Mouse (Mus musculus) neural tube, embryonic 12.5 days (tissue): ENCODE measurements at regions not wholly inside any gene's neighbourhood (a gene's known extent, or its start where the extent isn't known, plus 50 kb on each side); places are given as distances from the start of the nearest gene placed in this dataset. TPM values are rescaled to one million over a fixed set of nuclear protein-coding genes. Genes with fewer than 3 reads are reported as not detected.

Experiments used
- ATAC-seq: fragments of 200-750 bp; cut with Nextera tagmentation; 2 replicates; pipeline ENCODE4 v1.8.0; 2017; ENCODE audit warnings: low read depth, mild to moderate bottlenecking, moderate TSS enrichment, moderate library complexity; ENCODE audit not compliant: low FRiP score
- H3K27ac ChIP-seq: fragments of 300-500 bp; sonication (generic); 2 replicates; pipeline ENCODE4 v1.5.1; 2016
- H3K27me3 ChIP-seq: fragments of 300-500 bp; sonication (generic); replicated peaks from 2 replicates; pipeline ENCODE4 v1.6.1; 2016; ENCODE audit warnings: mild to moderate bottlenecking
- H3K36me3 ChIP-seq: fragments of 300-500 bp; sonication (generic); 2 replicates; pipeline ENCODE4 v1.6.1; 2016; ENCODE audit warnings: mild to moderate bottlenecking
- H3K4me1 ChIP-seq: fragments of 300-500 bp; sonication (generic); 2 replicates; pipeline ENCODE4 v1.6.1; 2016
- H3K4me2 ChIP-seq: fragments of 300-500 bp; sonication (generic); replicated peaks from 2 replicates; pipeline ENCODE4 v1.6.1; 2016; ENCODE audit warnings: mild to moderate bottlenecking
- H3K4me3 ChIP-seq: fragments of 300-500 bp; sonication (generic); 2 replicates; pipeline ENCODE4 v1.5.1; 2016
- H3K9ac ChIP-seq: fragments of 300-500 bp; sonication (generic); 2 replicates; pipeline ENCODE4 v1.6.1; 2016; ENCODE audit warnings: mild to moderate bottlenecking
- H3K9me3 ChIP-seq: fragments of 300-500 bp; sonication (generic); 2 replicates; pipeline ENCODE4 v1.6.1; 2016; ENCODE audit warnings: mild to moderate bottlenecking
- WGBS: fragments of 180-500 bp; shearing (Covaris S2); methylation state at CpG from one replicate; pipeline ENCODE4 v1.1.7; 2016; 5-methylcytosine and 5-hydroxymethylcytosine counted together
- microRNA-seq: library from miRNA; unstranded; fragments of <30 nt; microRNA quantifications from one replicate; pipeline ENCODE4, GENCODE M21; 2017

DNA sequence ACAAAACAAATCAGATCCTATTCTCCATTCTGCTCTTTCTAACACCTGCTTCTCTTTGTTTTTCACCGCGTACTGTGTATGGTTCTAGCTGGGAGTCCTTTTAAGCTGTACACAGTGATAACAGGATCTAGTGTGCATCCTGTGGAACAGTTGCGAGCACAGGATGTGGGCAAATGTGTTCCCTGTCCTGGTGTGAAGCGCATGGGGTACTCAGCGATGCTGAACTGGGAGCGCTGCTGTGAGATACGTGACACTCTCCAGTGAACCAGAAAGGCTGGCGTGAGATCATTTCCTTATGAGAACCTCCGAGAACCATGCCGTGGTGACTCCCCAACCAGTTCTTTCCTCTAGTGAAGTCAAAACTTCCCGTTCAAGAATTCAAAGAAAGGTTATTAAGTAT is 72.6 kb upstream of the Kif2a start:
- no peak overlapping the region for H3K9ac ChIP-seq
- H3K27me3 ChIP-seq = no peaks in the 10 kb centered on the region
- no peaks in the 10 kb centered on the region for H3K36me3 ChIP-seq
- 80% methylated on average over 11 of the region's 11 CpGs for WGBS
- no peak overlapping the region for H3K4me2 ChIP-seq
- no peak for ATAC-seq
- no peak overlapping the region for H3K27ac ChIP-seq
- no peaks in the 10 kb centered on the region for H3K4me1 ChIP-seq
- H3K4me3 ChIP-seq = no peak overlapping the region
- H3K9me3 ChIP-seq = no peaks in the 10 kb centered on the region

- Histone ChIP-seq H3K27me3 (no peaks in the 10 kb centered on the region), H3K4me2 (no peak overlapping the region), H3K4me3 (no peak overlapping the region), H3K9ac (no peak overlapping the region), H3K27ac (no peak overlapping the region), H3K9me3 (no peaks in the 10 kb centered on the region), H3K4me1 (no peaks in the 10 kb centered on the region), H3K36me3 (no peaks in the 10 kb centered on the region)
- WGBS = 89% methylated on average over 2 of the region's 2 CpGs
- ATAC-seq = no peak
Observed at GRCm38 (mm10) chr13:107093683-107094082, 71.8 kb upstream of the Kif2a start.

DNA sequence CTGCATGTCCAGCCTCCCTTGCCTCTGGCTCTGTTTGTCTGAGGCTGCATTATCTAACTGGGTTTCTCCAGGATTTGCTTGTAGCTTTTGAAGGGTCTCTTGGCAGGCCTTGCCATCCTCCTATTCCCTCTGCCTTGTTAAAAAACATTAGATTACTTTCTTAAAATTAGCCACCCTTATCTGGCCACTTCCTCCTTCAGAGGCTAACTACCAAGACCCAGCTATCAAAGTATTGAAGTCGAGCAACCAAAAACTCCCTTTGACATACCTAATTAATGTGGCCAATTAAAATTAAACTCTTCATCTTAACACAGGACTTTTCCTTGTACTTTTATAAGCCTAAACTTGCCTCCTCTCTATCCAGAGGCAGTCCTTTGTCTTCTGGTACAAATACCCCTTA is 66.3 kb upstream of the Kif2a start:
- Histone ChIP-seq H3K4me1 (no peaks in the 10 kb centered on the region), H3K4me2 (no peak overlapping the region), H3K27ac (no peak overlapping the region), H3K9ac (no peak overlapping the region), H3K4me3 (no peak overlapping the region), H3K27me3 (no peaks in the 10 kb centered on the region), H3K9me3 (no peaks in the 10 kb centered on the region), H3K36me3 (no peaks in the 10 kb centered on the region)
- ATAC-seq = no peak
- 55% methylated on average over 1 of the region's 1 CpGs for WGBS

- H3K36me3 ChIP-seq = no peaks in the 10 kb centered on the region
- H3K4me2 ChIP-seq = no peak overlapping the region
- no peak overlapping the region for H3K9ac ChIP-seq
- no peaks in the 10 kb centered on the region for H3K4me1 ChIP-seq
- no peaks in the 10 kb centered on the region for H3K27me3 ChIP-seq
- no peak overlapping the region for H3K27ac ChIP-seq
- no peak overlapping the region for H3K4me3 ChIP-seq
- WGBS = 67% methylated on average over 6 of the region's 6 CpGs
- H3K9me3 ChIP-seq = no peaks in the 10 kb centered on the region
- no peak for ATAC-seq
Observed at GRCm38 (mm10) chr13:107087355-107087754, 65.4 kb upstream of the Kif2a start.

- Histone ChIP-seq H3K9ac (no peak overlapping the region), H3K36me3 (no peaks in the 10 kb centered on the region), H3K4me3 (no peak overlapping the region), H3K27me3 (no peaks in the 10 kb centered on the region), H3K4me1 (no peaks in the 10 kb centered on the region), H3K4me2 (no peak overlapping the region), H3K27ac (no peak overlapping the region), H3K9me3 (no peaks in the 10 kb centered on the region)
- 88% methylated on average over 1 of the region's 1 CpGs for WGBS
- ATAC-seq = no peak
Observed at GRCm38 (mm10) chr13:107078085-107078484, 56.2 kb upstream of the Kif2a start.

DNA sequence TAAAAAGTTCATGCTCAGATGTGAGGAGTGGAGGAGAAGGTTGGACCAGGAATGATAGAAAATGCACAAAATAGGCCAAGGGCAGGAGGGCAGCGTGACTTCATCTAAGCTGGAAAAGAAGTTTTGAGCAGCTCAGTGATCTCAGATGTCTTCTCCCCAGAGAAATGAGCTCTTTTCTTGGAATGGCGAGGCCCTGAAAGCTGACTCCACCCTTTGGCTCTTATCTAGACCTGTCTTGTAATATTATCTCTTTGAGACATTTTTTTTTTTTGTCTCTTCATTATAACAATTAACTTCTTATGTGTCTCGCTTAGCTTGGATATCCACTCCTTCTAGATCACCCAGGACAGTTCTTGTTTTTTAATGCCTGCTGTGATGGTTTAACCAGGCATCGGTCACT is 53.0 kb upstream of the Kif2a start:
- no peak overlapping the region for H3K4me3 ChIP-seq
- no peaks in the 10 kb centered on the region for H3K36me3 ChIP-seq
- no peak for ATAC-seq
- no peak overlapping the region for H3K9ac ChIP-seq
- peaks cover 8% of the 10 kb centered on the region; the same call in 1 of the 2 replicates for H3K4me1 ChIP-seq
- no peak overlapping the region for H3K27ac ChIP-seq
- 90% methylated on average over 4 of the region's 4 CpGs for WGBS
- no peaks in the 10 kb centered on the region for H3K9me3 ChIP-seq
- no peaks in the 10 kb centered on the region for H3K27me3 ChIP-seq
- no peak overlapping the region for H3K4me2 ChIP-seq

GRCm38 (mm10) chr13:107073039-107073620 is 51.2 kb upstream of the Kif2a start:
- Histone ChIP-seq H3K27me3 (no peaks in the 10 kb centered on the region), H3K9me3 (no peaks in the 10 kb centered on the region), H3K36me3 (no peaks in the 10 kb centered on the region), H3K4me3 (peak overlapping the region; percentile 23), H3K4me2 (peak overlapping the region; percentile 70), H3K9ac (peak overlapping the region; percentile 44; the same call in 1 of the 2 replicates), H3K4me1 (peaks cover 8% of the 10 kb centered on the region; the same call in 1 of the 2 replicates), H3K27ac (no peak overlapping the region)
- WGBS = 3% methylated on average over 14 of the region's 14 CpGs
- ATAC-seq = peak; percentile 81

DNA sequence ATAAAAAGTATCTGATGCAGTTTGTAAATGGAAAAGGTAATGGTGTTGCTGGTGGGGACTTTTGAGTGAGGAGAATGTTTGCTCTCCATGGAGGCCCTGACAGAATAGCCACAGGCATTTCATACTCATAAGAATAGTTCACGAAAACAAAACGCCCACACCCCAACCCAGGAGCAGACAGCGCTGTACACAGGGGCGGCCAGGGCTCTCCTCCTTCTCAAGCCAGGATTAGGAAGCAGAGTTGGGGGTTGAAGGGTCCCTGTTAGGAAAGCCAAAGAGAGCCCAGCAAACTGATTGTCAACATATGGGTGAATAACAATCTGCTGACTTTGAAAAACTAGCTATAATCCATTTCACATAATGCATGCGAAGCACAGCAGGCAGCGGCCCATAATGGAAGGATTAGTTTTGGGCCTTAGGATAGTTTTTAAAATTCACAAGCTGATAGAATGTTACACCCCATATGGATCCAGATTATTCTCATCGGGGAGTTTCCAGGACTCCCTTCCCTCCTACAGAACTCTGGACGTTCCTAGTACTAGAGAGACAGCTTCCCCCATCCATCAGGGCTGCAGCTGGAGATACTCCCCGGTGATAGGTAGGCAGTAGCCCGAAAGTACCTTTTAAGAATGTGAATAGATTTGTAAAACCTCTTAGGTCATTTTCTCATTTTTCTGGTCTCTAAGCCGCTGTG is 50.6 kb upstream of the Kif2a start:
- 0 out of 2 replicates have a peak overlapping the region, but pooled peaks have one; percentile 44 for H3K9ac ChIP-seq
- H3K4me1 ChIP-seq = peaks cover 8% of the 10 kb centered on the region; the same call in 1 of the 2 replicates
- H3K9me3 ChIP-seq = no peaks in the 10 kb centered on the region
- WGBS = 31% methylated on average over 11 of the region's 11 CpGs
- no peaks in the 10 kb centered on the region for H3K36me3 ChIP-seq
- H3K4me2 ChIP-seq = peak overlapping the region; percentile 70
- ATAC-seq = peak; percentile 67; the same call in 1 of the 2 replicates
- H3K4me3 ChIP-seq = peak overlapping the region; percentile 23
- H3K27me3 ChIP-seq = no peaks in the 10 kb centered on the region
- no peak overlapping the region for H3K27ac ChIP-seq

Small RNA genes in the stretch of these regions (microRNA-seq; reads per million reads assigned to microRNA genes)
- gene Gm22118 = not detected
